Mouse (Mus musculus) regulatory T cell (primary cell): Measurements from ENCODE around the gene Gm39115.

Experiments
- in situ Hi-C: fragments of 300-600 bp; cut with MboI, MseI; formaldehyde crosslinking; loops from one replicate; pipeline ENCODE4 v1.15.1; 2025; ENCODE audit warnings: high pct_unique_total_duplicates

Gene Gm39115

DNA sequence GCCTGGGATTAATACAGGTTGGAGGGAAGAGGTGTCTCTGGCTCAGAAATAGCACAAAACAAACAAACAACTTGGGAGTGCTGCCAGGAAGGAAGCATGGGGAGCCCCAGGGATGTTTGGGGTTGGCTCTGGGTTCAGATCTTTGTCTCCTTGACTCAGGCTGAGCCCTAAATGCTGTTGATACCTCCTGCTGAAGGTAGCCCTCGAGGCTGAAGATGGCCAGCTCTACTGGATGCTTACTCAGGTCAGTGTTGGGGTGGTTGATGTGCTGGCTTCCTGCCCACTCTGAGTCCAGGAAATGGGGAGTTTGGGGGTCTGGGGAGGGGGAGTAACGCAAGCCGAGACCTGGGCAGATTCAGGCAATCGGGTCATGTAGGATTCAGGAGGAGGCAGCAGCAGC, 39.1 kb downstream of the Gm39115 start:
- in situ Hi-C loops: loop anchor here (5.0 kb wide), 1 partner anchor 34 kb away; the partner anchor contains the start of gene Mob2

DNA sequence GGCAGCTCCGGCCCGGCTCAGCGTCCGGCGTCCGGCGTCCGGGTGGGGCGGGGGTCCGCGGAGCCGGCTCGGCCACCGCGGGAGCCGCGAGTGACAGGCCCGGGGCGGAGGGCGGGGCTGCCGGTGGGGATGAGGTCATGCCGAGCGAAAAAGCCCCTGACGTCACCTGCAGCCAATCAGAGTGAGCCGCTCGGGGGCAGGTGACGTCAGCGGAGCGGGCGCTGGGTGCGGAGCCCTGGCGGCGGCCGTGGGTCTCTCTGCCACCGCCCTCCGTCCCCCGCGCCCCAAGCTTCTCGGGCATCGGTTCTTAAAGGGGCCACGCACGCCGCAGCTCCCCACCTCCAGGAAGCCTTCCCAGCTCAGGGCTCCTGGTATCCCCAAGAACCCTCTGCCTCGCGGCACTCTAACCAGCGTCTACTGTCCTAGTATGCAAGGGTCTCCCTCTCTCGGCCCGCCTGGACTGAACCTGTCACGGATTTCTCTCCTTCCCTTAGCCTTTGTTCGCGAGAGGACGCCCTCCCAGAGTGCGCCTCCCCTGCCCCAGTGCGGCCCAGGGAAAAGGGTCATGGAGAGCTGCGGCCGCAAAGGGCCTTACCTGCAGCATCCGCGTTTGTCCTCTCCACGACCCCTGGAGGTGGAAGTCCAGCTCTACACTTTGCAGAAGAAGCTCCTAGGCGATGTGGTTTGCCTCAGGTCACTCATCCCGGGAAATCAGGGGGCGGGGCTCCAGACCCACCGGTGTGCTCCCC, 40.5 kb downstream of the Gm39115 start, which contains the start of gene Dusp8:
Dusp8 (minus strand) TSS at position 661 of the 749 bp plus-strand sequence.
- in situ Hi-C loops: loop anchor here (5.0 kb wide), 1 partner anchor 33 kb away; the partner anchor contains the start of gene Mob2

DNA sequence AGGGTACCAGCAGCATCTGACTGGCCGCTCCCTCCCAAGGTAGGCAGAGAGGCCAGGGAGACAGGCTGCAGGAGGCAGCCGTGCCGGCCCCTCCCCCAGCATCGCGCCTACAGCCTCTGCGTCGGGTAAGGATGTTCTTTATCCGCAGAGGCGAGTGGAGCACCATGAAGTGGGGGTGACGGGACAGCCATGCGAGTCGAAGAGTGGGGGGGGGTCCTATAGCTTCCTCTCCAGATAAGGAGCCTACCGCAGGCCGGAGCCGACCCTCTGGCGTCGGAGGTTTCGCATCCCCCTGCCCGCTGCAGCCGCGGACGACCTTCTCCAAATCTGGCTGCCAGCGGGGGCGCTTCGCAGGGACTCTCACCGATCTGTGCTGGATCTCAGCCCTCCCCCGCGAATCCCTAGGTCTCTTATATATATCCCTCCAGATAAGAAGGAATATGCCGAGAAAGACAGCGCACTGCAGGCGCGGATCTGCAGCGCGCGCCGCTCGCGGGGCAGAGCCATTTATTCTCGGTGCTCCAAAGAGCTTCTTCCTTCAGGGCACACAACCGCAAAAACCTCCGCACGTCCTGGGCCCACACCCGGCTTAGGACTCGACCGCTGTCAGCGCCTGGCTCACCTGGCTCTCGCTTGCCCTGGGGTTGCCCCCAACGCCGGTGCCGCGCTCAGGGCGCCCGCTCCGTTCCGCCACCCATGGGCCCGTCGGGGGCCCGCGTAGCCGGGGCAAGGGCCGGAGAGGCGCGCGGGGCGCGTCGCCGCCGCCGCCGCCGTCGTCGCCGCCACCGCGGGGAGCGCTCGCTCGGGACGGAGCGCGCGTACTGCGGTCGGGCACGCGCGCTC, 41.3 kb downstream of the Gm39115 start:
- in situ Hi-C loops: loop anchor here (5.0 kb wide), 1 partner anchor 32 kb away; the partner anchor contains the start of gene Mob2

DNA sequence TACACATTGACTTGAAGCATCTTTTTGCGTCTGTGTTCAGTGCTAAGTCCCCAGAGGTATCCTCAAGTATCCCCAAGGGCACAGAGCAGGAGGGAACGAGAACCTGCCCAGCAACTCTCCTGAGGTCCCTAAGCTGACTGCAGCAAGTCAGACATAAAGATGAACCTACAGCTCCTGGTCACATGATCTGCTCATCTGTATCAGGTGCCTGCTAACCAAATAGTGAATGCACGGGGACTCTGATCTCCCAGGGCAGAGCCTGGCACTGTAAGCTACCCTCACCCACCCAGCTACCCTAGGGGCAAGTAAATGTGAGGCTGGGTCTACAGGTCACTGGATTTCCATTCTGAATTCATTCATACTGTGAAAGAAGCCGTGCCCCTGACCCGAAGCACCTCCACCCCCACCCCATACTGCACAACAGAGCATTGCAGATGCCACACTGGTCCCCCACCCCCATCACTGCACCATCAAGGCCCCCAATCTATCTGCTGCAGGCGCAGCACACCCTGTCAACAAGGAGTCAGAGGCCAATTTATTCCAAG, 42.1 kb downstream of the Gm39115 start:
- in situ Hi-C loops: no loop called here

DNA sequence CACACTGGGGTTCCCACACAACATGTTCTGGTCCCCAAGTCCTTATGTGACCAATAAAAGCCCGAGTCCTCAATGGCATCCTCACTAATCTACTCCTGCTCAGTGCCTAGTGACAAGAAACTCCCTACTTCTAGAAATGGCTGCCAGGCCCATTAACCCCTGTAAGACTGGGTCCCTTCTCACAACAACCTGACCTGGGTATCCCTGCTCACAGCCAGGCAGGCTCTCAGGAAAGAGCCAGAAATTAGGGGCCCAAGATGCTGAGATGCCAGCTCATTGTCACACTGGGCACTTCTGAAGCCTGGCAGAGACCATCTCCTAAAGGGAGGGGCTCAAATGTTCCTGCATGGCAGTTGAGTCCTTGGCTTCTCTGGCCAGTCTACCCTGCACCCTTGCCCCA, 42.8 kb downstream of the Gm39115 start:
- in situ Hi-C loops: no loop called here

DNA sequence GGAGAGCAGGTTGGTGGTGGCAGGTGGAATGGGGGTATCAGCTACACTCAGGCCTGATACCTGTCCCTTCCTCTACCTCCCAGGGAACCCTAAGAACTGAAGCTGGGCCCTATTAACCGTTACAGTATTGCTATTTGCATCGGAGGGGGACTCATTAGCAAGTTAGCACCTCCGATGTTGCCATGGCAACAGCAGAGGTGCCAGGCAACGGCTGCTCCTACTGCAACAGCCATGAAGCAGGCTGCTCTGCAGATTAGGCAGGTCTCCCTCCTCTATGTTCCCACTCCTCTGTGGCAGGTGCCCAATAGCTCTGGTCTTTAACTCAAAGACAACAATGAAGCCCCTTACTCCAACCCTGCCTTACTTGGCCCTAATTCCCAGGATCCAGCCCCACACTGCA, 44.0 kb downstream of the Gm39115 start:
- in situ Hi-C loops: no loop called here

DNA sequence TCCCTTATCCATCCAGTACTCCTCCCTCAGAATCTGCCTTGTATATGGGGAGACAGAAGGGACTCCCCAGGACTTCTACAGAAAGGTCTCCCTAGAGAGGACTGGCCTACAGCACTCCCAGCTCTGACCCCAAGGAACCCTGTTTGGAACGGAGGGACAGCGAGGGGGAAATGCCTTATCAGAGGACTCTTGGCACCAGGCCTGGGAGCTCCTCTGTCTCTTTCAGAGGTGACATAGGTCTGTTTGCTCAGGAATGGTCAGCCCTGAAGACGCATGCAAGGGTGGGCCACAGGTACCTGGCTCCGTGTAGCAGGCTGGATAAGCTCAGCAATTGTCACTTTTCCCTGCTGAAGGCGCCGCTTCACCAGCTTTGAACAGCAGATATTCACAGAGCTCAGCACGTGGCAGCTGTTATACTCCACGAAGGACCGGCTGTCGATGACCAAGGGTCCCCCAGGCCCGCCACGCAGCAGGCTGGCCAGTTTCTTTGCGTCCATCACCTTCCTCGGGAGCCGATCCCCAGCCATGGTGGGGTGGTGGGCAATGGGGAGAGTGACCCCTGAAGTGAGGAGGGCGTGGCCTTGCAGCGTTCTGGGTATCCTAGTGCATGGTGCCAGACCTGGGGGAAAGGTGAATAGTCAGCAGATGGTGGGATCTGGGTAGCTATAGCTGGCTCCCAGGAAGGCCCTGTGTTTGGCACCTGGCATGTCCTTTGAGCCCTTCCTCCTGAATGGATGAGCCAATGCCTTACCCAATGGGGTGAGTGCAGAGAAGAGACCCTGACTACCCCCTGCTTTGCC, 46.0 kb downstream of the Gm39115 start:
- in situ Hi-C loops: no loop called here

DNA sequence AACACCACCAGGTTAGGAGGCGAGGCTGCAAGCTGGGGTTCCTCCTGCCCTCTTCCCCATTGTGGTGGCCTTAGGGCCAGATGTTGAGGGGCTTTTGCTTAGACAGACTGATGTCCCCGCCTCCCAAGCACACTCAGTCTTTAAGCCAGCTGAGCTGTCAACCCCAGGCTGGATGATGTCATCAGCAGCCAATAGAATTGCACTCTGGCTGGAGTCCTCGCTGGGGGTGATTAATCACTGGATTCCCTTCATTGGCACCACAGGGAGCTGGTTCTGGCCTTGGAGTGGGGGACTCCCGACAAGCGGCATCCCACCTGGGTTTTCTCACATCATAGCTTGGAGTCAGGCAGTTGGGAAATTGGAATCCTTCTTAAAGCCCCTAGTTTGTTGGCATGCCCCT, 46.9 kb downstream of the Gm39115 start:
- in situ Hi-C loops: no loop called here

DNA sequence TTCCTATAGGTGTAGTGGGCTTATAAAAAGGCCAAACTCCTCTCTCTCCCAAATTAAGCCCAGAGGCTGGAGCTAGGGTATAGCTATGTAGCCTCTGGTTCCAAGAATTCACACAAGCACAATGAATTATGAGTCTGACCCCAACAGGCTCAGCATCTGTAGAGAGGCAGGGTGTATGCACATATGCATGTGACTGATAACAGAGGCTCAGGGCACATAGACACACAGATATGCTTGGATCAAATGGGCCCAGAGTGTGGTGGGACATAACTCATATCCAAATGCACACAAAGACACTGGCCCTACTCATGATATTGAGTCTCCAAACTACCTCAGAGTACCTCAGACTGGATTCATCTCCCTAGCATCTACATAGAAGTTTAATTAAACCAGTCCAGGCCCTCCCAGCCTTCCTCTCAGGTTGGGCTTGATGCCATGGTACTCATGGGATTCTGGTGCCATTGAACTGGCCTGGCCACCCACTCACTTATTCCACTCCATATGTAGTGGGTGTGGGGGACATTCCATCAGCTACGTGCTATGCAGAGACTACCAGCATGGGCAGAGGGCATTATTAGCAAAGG, 48.7 kb downstream of the Gm39115 start:
- in situ Hi-C loops: no loop called here

DNA sequence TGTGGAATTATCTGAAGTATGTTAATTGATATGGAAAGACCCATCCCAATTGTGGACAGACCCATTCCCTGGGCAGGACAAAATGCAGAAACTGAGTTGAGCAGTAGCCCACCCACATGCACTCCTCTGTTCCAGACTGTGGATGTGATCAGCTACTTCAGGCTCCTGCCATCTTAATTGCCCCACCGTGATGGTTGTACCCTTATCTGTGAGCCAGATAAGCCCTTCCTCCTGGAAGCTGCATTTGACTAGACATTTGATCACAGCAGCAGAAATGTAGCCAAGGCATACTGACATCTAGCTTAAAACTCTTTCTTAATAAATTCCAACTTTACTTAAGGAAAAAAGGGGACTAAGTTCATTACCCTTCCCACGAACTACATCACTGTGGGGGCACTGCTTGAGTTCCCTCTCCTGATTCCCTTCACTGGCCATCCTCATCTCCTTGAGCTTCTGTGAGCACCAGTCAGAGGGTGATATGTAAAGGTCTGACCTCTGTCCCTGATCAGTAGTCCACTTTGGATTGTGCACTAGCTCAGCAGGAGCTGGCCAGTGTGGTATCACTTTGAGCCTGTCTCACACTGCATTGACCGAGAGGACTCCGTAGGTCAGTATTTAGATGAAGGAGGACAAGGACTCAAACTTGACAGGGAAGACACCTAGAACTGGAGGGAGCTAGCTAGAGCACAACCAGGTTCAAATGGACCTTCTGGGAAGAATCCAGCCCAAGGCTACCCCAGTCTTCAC, 49.5 kb downstream of the Gm39115 start:
- in situ Hi-C loops: no loop called here
